In the genomic region with DNA sequence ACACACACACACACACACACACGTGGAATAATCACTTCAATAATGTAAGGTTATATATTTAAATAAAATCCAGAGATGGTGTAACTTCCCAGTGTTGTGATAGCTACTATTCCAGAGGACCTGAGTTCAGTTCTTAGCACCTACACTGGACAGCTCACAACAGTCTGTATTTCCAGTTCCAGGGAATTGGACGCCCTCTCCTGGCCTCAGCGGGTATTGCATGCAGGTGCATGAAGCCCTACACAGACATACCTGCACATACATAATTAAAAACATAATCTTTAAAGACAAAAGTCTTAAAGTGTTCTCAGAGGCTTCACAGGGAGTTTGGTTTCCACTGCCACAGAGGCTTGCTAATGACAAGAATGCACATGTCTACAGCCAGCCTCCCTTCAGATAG, we compare ENCODE assay signal across 16 mouse cellular contexts. TPM values are rescaled to one million over a fixed set of nuclear protein-coding genes. Genes with fewer than 3 reads are reported as not detected.
DNase-seq lines count a peak whose midpoint lies in the region; ATAC-seq and TF ChIP-seq lines count a peak whose summit lies in the region.
"Had no signal": no experiment of that assay in that cellular context is flagged by ENCODE, and none has a peak within 500 bp of the region (broad histone marks: within the 10 kb centered on the region; RNA-seq: fewer than 3 reads in every experiment).

No protein-coding gene starts in this region.

- no peaks in the 10 kb centered on the region for H3K36me3 ChIP-seq in forebrain, postnatal 0 days (ENCODE audit: insufficient read depth)
- H3K36me3 ChIP-seq in forebrain, embryonic 10.5 days (replicated peaks), result peaks cover 40% of the 10 kb centered on the region
- H3K36me3 ChIP-seq in liver, postnatal 0 days (replicated peaks; ENCODE audit: insufficient read depth, low read length), result 0 out of 2 replicates have a peak, but pooled peaks cover 5% of the 10 kb centered on the region
- peaks cover 22% of the 10 kb centered on the region for H3K36me3 ChIP-seq in liver, embryonic 12.5 days
- H3K36me3 ChIP-seq in forebrain, embryonic 11.5 days (ENCODE audit: control insufficient read depth, insufficient read depth, low read length), result no peaks in the 10 kb centered on the region

- H3K9me3 ChIP-seq in forebrain, postnatal 0 days (ENCODE audit: low read length), result no peaks in the 10 kb centered on the region
- no peaks in the 10 kb centered on the region for H3K9me3 ChIP-seq in forebrain, embryonic 10.5 days
- H3K9me3 ChIP-seq in liver, postnatal 0 days (ENCODE audit: low read length), result no peaks in the 10 kb centered on the region
- no peaks in the 10 kb centered on the region for H3K9me3 ChIP-seq in liver, embryonic 12.5 days (replicated peaks)
- no peaks in the 10 kb centered on the region for H3K9me3 ChIP-seq in forebrain, embryonic 11.5 days (ENCODE audit: control insufficient read depth, low read length)
- H3K9me3 ChIP-seq: limb, embryonic 12.5 days had no signal

- H3K27me3 ChIP-seq in forebrain, postnatal 0 days (ENCODE audit: insufficient read depth, low read length), result no peaks in the 10 kb centered on the region
- no peaks in the 10 kb centered on the region for H3K27me3 ChIP-seq in forebrain, embryonic 10.5 days (ENCODE audit: poor library complexity, severe bottlenecking)
- H3K27me3 ChIP-seq in liver, postnatal 0 days (ENCODE audit: insufficient read depth, low read length), result no peaks in the 10 kb centered on the region
- H3K27me3 ChIP-seq in liver, embryonic 12.5 days (replicated peaks), result no peaks in the 10 kb centered on the region
- no peaks in the 10 kb centered on the region for H3K27me3 ChIP-seq in forebrain, embryonic 11.5 days (ENCODE audit: control insufficient read depth, insufficient read depth, low read length)
- H3K27me3 ChIP-seq: forebrain, embryonic 13.5 days; limb, embryonic 12.5 days; neural tube, embryonic 12.5 days had no signal

- H3K9ac ChIP-seq in forebrain, postnatal 0 days, result no peak overlapping the region
- no peak overlapping the region for H3K9ac ChIP-seq in liver, postnatal 0 days (replicated peaks)
- no peak overlapping the region for H3K9ac ChIP-seq in liver, embryonic 12.5 days
- no peak overlapping the region for H3K9ac ChIP-seq in forebrain, embryonic 11.5 days (ENCODE audit: low read length)
- H3K9ac ChIP-seq: forebrain, embryonic 13.5 days; hindbrain, embryonic 14.5 days; limb, embryonic 12.5 days; neural tube, embryonic 12.5 days had no signal

- 67% methylated on average over 3 of the region's 3 CpGs for WGBS in forebrain, postnatal 0 days
- 68% methylated on average over 3 of the region's 3 CpGs for WGBS in forebrain, embryonic 10.5 days
- WGBS in liver, postnatal 0 days (ENCODE audit: insufficient replicate concordance), result 84% methylated on average over 3 of the region's 3 CpGs
- 51% methylated on average over 3 of the region's 3 CpGs for WGBS in liver, embryonic 12.5 days (ENCODE audit: insufficient replicate concordance)
- 61% methylated on average over 3 of the region's 3 CpGs for WGBS in forebrain, embryonic 11.5 days

- H3K4me2 ChIP-seq in forebrain, postnatal 0 days (ENCODE audit: low read depth), result no peak overlapping the region
- H3K4me2 ChIP-seq in liver, postnatal 0 days (ENCODE audit: low read depth, low read length), result no peak overlapping the region
- no peak overlapping the region for H3K4me2 ChIP-seq in liver, embryonic 12.5 days
- no peak overlapping the region for H3K4me2 ChIP-seq in forebrain, embryonic 11.5 days (ENCODE audit: low read depth, low read length, severe bottlenecking)
- H3K4me2 ChIP-seq: forebrain, embryonic 13.5 days; hindbrain, embryonic 14.5 days; limb, embryonic 12.5 days; neural tube, embryonic 12.5 days had no signal

- no peaks in the 10 kb centered on the region for H3K4me1 ChIP-seq in forebrain, postnatal 0 days (ENCODE audit: insufficient read depth)
- H3K4me1 ChIP-seq in forebrain, embryonic 10.5 days, result peaks cover 7% of the 10 kb centered on the region
- peaks cover 8% of the 10 kb centered on the region for H3K4me1 ChIP-seq in liver, postnatal 0 days (ENCODE audit: insufficient read depth)
- H3K4me1 ChIP-seq in liver, embryonic 12.5 days, result peaks cover 35% of the 10 kb centered on the region
- H3K4me1 ChIP-seq in embryonic fibroblast, embryonic 13.5 days (ENCODE audit: control insufficient read depth, insufficient read depth, low read length), result peaks cover 6% of the 10 kb centered on the region; the same call in 1 of the 2 replicates
- no peaks in the 10 kb centered on the region for H3K4me1 ChIP-seq in forebrain, embryonic 11.5 days (replicated peaks; ENCODE audit: control insufficient read depth, insufficient read depth, low read length)

- no peak for ATAC-seq in forebrain, postnatal 0 days
- no peak for ATAC-seq in liver, postnatal 0 days
- ATAC-seq in liver, embryonic 12.5 days, result no peak
- no peak for ATAC-seq in forebrain, embryonic 11.5 days (replicated peaks; ENCODE audit: low FRiP score)
- ATAC-seq: forebrain, embryonic 13.5 days had no signal

- no peak for TF ChIP-seq EP300 in liver, postnatal 0 days (IDR thresholded peaks at IDR 0.05; ENCODE audit: low read depth)

- H3K27ac ChIP-seq in forebrain, postnatal 0 days (ENCODE audit: low read depth, low read length), result no peak overlapping the region
- H3K27ac ChIP-seq in forebrain, embryonic 10.5 days, result no peak overlapping the region
- H3K27ac ChIP-seq in liver, postnatal 0 days (ENCODE audit: low read depth), result no peak overlapping the region
- H3K27ac ChIP-seq in liver, embryonic 12.5 days, result no peak overlapping the region
- H3K27ac ChIP-seq in embryonic fibroblast, embryonic 13.5 days (ENCODE audit: insufficient read depth, low read length), result no peak overlapping the region
- H3K27ac ChIP-seq in forebrain, embryonic 11.5 days (ENCODE audit: low read depth, low read length), result no peak overlapping the region
- H3K27ac ChIP-seq: forebrain, embryonic 13.5 days; hindbrain, embryonic 14.5 days; limb, embryonic 12.5 days; neural tube, embryonic 12.5 days had no signal

- no peak for TF ChIP-seq POLR2A in embryonic fibroblast, embryonic 13.5 days (IDR thresholded peaks at IDR 0.05; ENCODE audit: low read depth, low read length)

- peak; percentile 47 for TF ChIP-seq CTCF in forebrain, postnatal 0 days (IDR thresholded peaks at IDR 0.05; ENCODE audit: low read depth)
- peak; percentile 60 for TF ChIP-seq CTCF in liver, postnatal 0 days (IDR thresholded peaks at IDR 0.05; ENCODE audit: low read depth)
- TF ChIP-seq CTCF in embryonic fibroblast, embryonic 13.5 days (IDR thresholded peaks at IDR 0.05; ENCODE audit: borderline replicate concordance, insufficient read depth, low read length), result peak; percentile 28; the same call in 1 of the 2 replicates

- no peak overlapping the region for H3K4me3 ChIP-seq in forebrain, postnatal 0 days (ENCODE audit: low read depth, low read length)
- no peak overlapping the region for H3K4me3 ChIP-seq in forebrain, embryonic 10.5 days
- no peak overlapping the region for H3K4me3 ChIP-seq in liver, postnatal 0 days (ENCODE audit: low read depth, low read length)
- H3K4me3 ChIP-seq in liver, embryonic 12.5 days, result no peak overlapping the region
- H3K4me3 ChIP-seq in embryonic fibroblast, embryonic 13.5 days (ENCODE audit: insufficient read depth, low read length), result no peak overlapping the region
- H3K4me3 ChIP-seq in forebrain, embryonic 11.5 days (ENCODE audit: low read depth, low read length), result no peak overlapping the region
- H3K4me3 ChIP-seq: forebrain, embryonic 13.5 days; limb, embryonic 12.5 days; neural tube, embryonic 12.5 days had no signal

- DNase-seq in forebrain, postnatal 0 days, result no peak
- no peak for DNase-seq in forebrain, embryonic 10.5 days (ENCODE audit: extremely low spot score, low spot score)
- DNase-seq in liver, postnatal 0 days, result no peak
- DNase-seq in ES-CJ7 (ENCODE audit: low read depth, low spot score), result peak; percentile 55
- no peak for DNase-seq in forebrain, embryonic 11.5 days (ENCODE audit: low spot score)
- DNase-seq in right cerebral cortex, adult 18-20 months, result no peak
- DNase-seq: gastrocnemius, postnatal 14 days; kidney, postnatal 14 days; midbrain, embryonic 14.5 days had no signal

RNA-seq across cellular contexts. Expression of gene Dguok, which starts 6.3 kb away (rescaled TPM):
- total RNA-seq in forebrain, postnatal 0 days (2014; rRNA removed), result 35.3 and 44.5 TPM in 2 replicates
- 47.8 and 52.1 TPM in 2 replicates for polyA plus RNA-seq in forebrain, postnatal 0 days (2015; fragmentation: Nextera tagmentation; extraction: Ambion mirVana)
- 62.3 and 63.6 TPM in 2 replicates for polyA plus RNA-seq in forebrain, embryonic 10.5 days (2016; fragmentation: Nextera tagmentation; extraction: Ambion mirVana)
- polyA plus RNA-seq in liver, postnatal 0 days (2015; fragmentation: Nextera tagmentation; extraction: Ambion mirVana), result 24.7 and 25.8 TPM in 2 replicates
- polyA plus RNA-seq in liver, embryonic 12.5 days (2016; fragmentation: Nextera tagmentation; extraction: Ambion mirVana), result 28.2 and 30.4 TPM in 2 replicates
- polyA plus RNA-seq in embryonic fibroblast, embryonic 13.5 days (2011; ENCODE audit: insufficient read length, low read depth, missing spikeins), result 27.6 and 39.7 TPM in 2 replicates
- polyA plus RNA-seq in forebrain, embryonic 11.5 days (2014; fragmentation: Nextera tagmentation; extraction: Ambion mirVana), result 57.9 and 60.6 TPM in 2 replicates

RNA-seq across cellular contexts. Expression of gene Actg2, which starts 35.6 kb away (rescaled TPM):
- total RNA-seq in forebrain, postnatal 0 days (2014; rRNA removed), result 0.38 and 2.2 TPM in 2 replicates
- 1.0 and 1.6 TPM in 2 replicates for polyA plus RNA-seq in forebrain, postnatal 0 days (2015; fragmentation: Nextera tagmentation; extraction: Ambion mirVana)
- polyA plus RNA-seq in forebrain, embryonic 10.5 days (2016; fragmentation: Nextera tagmentation; extraction: Ambion mirVana), result 0.12 and 0.26 TPM in 2 replicates
- 2.1 and 2.6 TPM in 2 replicates for polyA plus RNA-seq in liver, postnatal 0 days (2015; fragmentation: Nextera tagmentation; extraction: Ambion mirVana)
- polyA plus RNA-seq in liver, embryonic 12.5 days (2016; fragmentation: Nextera tagmentation; extraction: Ambion mirVana), result 5.7 and 6.7 TPM in 2 replicates
- 517 and 617 TPM in 2 replicates for polyA plus RNA-seq in embryonic fibroblast, embryonic 13.5 days (2011; ENCODE audit: insufficient read length, low read depth, missing spikeins)
- polyA plus RNA-seq in forebrain, embryonic 11.5 days (2014; fragmentation: Nextera tagmentation; extraction: Ambion mirVana), result 2.3 and 3.1 TPM in 2 replicates
- total RNA-seq: layer of hippocampus, postnatal 25 days had no signal

RNA-seq across cellular contexts. Expression of gene Tet3, which starts 41.6 kb away (rescaled TPM):
- total RNA-seq in forebrain, postnatal 0 days (2014; rRNA removed), result 23.2 and 27.7 TPM in 2 replicates
- polyA plus RNA-seq in forebrain, postnatal 0 days (2015; fragmentation: Nextera tagmentation; extraction: Ambion mirVana), result 38.0 and 49.4 TPM in 2 replicates
- 37.3 and 38.3 TPM in 2 replicates for polyA plus RNA-seq in forebrain, embryonic 10.5 days (2016; fragmentation: Nextera tagmentation; extraction: Ambion mirVana)
- 7.9 and 8.5 TPM in 2 replicates for polyA plus RNA-seq in liver, postnatal 0 days (2015; fragmentation: Nextera tagmentation; extraction: Ambion mirVana)
- 12.1 and 14.8 TPM in 2 replicates for polyA plus RNA-seq in liver, embryonic 12.5 days (2016; fragmentation: Nextera tagmentation; extraction: Ambion mirVana)
- 13.8 and 18.6 TPM in 2 replicates for polyA plus RNA-seq in embryonic fibroblast, embryonic 13.5 days (2011; ENCODE audit: insufficient read length, low read depth, missing spikeins)
- polyA plus RNA-seq in forebrain, embryonic 11.5 days (2014; fragmentation: Nextera tagmentation; extraction: Ambion mirVana), result 49.9 and 56.0 TPM in 2 replicates

Comparison
In these comparisons a context has a peak if more than half of its experiments do, and no peak if none do; other contexts are left out.
1. RNA of gene Actg2, which starts 35.6 kb away (polyA plus RNA-seq): 517 to 617 TPM in embryonic fibroblast, embryonic 13.5 days; 5.7 to 6.7 TPM in liver, embryonic 12.5 days, 2.3 to 3.1 TPM in forebrain, embryonic 11.5 days, 2.1 to 2.6 TPM in liver, postnatal 0 days, 1.0 to 1.6 TPM in forebrain, postnatal 0 days and 0.12 to 0.26 TPM in forebrain, embryonic 10.5 days; every median in the first group is over 10 times any median in the second.
2. Peak in every context shown above with its lines, with median percentiles within 50 percentile points of each other: CTCF ChIP-seq.